Mouse (Mus musculus) heart, embryonic 14.5 days (tissue): ENCODE results near the gene Grb2. TPM values are rescaled to one million over a fixed set of nuclear protein-coding genes. Genes with fewer than 3 reads are reported as not detected.

Experiments
- ATAC-seq: fragments of 200-750 bp; cut with Nextera tagmentation; 2 replicates; pipeline ENCODE4 v1.8.0; 2017; ENCODE audit warnings: low read depth, moderate TSS enrichment; ENCODE audit not compliant: insufficient number of reproducible peaks, insufficient read depth, low FRiP score
- H3K27ac ChIP-seq, 2 experiments: fragments of 200-500 bp in 1 of 2; fragments of 300-500 bp in 1 of 2; sonication (generic) in 1 of 2; replicated peaks in 1 of 2; 2 replicates each; pipeline ENCODE4 v1.5.1; 2012 to 2014; ENCODE audit warnings: low read depth in 2 of 2, low read length in 2 of 2, control low read depth in 1 of 2, mild to moderate bottlenecking in 1 of 2, mixed read lengths in 1 of 2; ENCODE audit not compliant: control insufficient read depth in 1 of 2, insufficient read depth in 1 of 2
- H3K27me3 ChIP-seq: fragments of 300-500 bp; sonication (generic); 2 replicates; pipeline ENCODE4 v1.6.1; 2014; ENCODE audit warnings: mild to moderate bottlenecking, low read length, control low read depth; ENCODE audit not compliant: control insufficient read depth, insufficient read depth
- H3K36me3 ChIP-seq: fragments of 300-500 bp; sonication (generic); 2 replicates; pipeline ENCODE4 v1.6.1; 2014; ENCODE audit warnings: mild to moderate bottlenecking, control low read depth, low read length, mixed read lengths; ENCODE audit not compliant: control insufficient read depth, insufficient read depth
- H3K4me1 ChIP-seq, 2 experiments: fragments of 200-500 bp in 1 of 2; fragments of 300-500 bp in 1 of 2; sonication (generic) in 1 of 2; 2 replicates each; pipeline ENCODE4 v1.6.1; 2012 to 2014; ENCODE audit warnings: low read length in 2 of 2, control low read depth in 1 of 2, mixed read lengths in 1 of 2; ENCODE audit not compliant: control insufficient read depth in 2 of 2, insufficient read depth in 2 of 2
- H3K4me2 ChIP-seq: fragments of 300-500 bp; sonication (generic); 2 replicates; pipeline ENCODE4 v1.6.1; 2014; ENCODE audit warnings: mild to moderate bottlenecking, low read length
- H3K4me3 ChIP-seq, 2 experiments: fragments of 200-500 bp in 1 of 2; fragments of 300-500 bp in 1 of 2; sonication (generic) in 1 of 2; 2 replicates each; pipeline ENCODE4 v1.5.1; 2012 to 2014; ENCODE audit warnings: low read length in 2 of 2, mild to moderate bottlenecking in 2 of 2, control low read depth in 1 of 2, low read depth in 1 of 2, moderate library complexity in 1 of 2; ENCODE audit not compliant: control insufficient read depth in 1 of 2, insufficient read depth in 1 of 2
- H3K9ac ChIP-seq: fragments of 300-500 bp; sonication (generic); 2 replicates; pipeline ENCODE4 v1.6.1; 2014; ENCODE audit warnings: mild to moderate bottlenecking, low read length
- H3K9me3 ChIP-seq: fragments of 300-500 bp; sonication (generic); 2 replicates; pipeline ENCODE4 v1.6.1; 2016; ENCODE audit warnings: low read length, control low read depth; ENCODE audit not compliant: control insufficient read depth
- WGBS: fragments of 180-500 bp; shearing (Covaris S2); extraction: QIAGEN DNeasy Blood & Tissue Kit; methylation state at CpG from one replicate; pipeline ENCODE4 v1.1.7; 2014; 5-methylcytosine and 5-hydroxymethylcytosine counted together
- polyA plus RNA-seq: library from polyadenylated mRNA; unstranded; fragments of >200 nt; fragmentation: Nextera tagmentation; extraction: Ambion mirVana; gene quantifications from 2 replicates; pipeline ENCODE4 v1.2.1, GENCODE M21; 2014

Grb2 gene
- polyA plus RNA-seq, 1 experiment from 2014 or later = 59.4 TPM

- Histone ChIP-seq H3K36me3 (no peaks in the 10 kb centered on the region), H3K4me1 (peaks cover 0 to 10% of the 10 kb centered on the region in 2 experiments; a peak in 1 of 4 replicates), H3K27me3 (no peaks in the 10 kb centered on the region), H3K27ac (no peak overlapping the region), H3K4me3 (no peak overlapping the region), H3K9me3 (no peaks in the 10 kb centered on the region), H3K9ac (no peak overlapping the region), H3K4me2 (no peak overlapping the region)
- WGBS = 22% methylated on average over 3 of the region's 3 CpGs
- ATAC-seq = no peak
Measured at GRCm38 (mm10) chr11:115631505-115631890, 76.9 kb downstream of the Grb2 start.

- Histone ChIP-seq H3K4me2 (no peak overlapping the region), H3K4me3 (no peak overlapping the region), H3K36me3 (no peaks in the 10 kb centered on the region), H3K9me3 (no peaks in the 10 kb centered on the region), H3K9ac (no peak overlapping the region), H3K27me3 (no peaks in the 10 kb centered on the region), H3K27ac (no peak overlapping the region), H3K4me1 (peaks cover 2 to 10% of the 10 kb centered on the region in 2 experiments; a peak in 2 of 4 replicates)
- WGBS = 46% methylated on average over 16 of the region's 16 CpGs
- ATAC-seq = no peak
Measured at GRCm38 (mm10) chr11:115630532-115631504, 77.6 kb downstream of the Grb2 start.

DNA sequence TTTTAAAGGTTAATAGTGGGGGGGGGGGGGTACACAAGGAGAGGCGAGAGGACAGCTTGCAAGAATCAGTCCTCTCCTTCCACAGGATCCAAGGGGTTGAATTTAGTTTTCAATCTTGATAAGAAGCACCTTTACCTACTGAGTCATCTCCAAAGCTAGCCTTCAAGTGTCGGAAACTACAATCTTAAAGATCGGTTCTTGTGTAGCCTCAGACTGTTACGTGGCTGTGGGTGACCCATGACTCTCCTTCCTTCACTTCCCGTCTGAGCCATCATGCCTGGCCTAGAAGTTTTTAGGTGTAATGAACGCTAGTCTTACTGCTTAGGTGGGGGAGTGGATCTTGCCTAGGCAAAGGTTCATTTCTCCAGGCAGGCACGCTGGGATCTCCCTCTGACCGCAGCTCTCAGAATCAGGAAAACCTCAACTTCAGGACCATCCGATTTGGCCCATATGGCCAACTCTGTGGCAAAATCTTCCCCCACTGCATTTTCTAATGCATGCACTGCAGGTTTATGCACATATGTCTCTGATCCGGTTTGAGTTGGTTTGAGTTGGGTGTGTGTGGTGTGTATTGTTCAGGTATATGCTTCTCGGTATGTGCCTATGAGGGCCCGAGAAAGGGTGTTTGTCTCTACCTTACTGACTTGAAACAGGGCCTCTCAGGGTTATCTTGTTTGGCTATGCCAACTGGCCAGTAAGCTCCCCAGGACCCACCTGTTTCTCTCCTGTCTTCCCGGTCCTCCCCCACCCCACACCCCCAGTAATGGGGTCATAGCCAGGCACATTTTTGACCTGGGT, 78.5 kb downstream of the Grb2 start:
- H3K4me2 ChIP-seq = no peak overlapping the region
- H3K27me3 ChIP-seq = no peaks in the 10 kb centered on the region
- H3K27ac ChIP-seq = no peak overlapping the region
- no peak overlapping the region for H3K9ac ChIP-seq
- WGBS = 79% methylated on average over 13 of the region's 13 CpGs
- ATAC-seq = no peak
- H3K36me3 ChIP-seq = no peaks in the 10 kb centered on the region
- no peak overlapping the region for H3K4me3 ChIP-seq
- H3K4me1 ChIP-seq = peaks cover 2 to 10% of the 10 kb centered on the region in 2 experiments; a peak in 2 of 4 replicates
- H3K9me3 ChIP-seq = no peaks in the 10 kb centered on the region

- 53% methylated on average over 13 of the region's 13 CpGs for WGBS
- Histone ChIP-seq H3K9me3 (no peaks in the 10 kb centered on the region), H3K36me3 (peaks cover 7% of the 10 kb centered on the region), H3K27me3 (no peaks in the 10 kb centered on the region), H3K27ac (peak overlapping the region in 1 of 2 experiments; percentile 33; a peak in 1 of 4 replicates), H3K4me2 (peak overlapping the region; percentile 64), H3K9ac (peak overlapping the region; percentile 64), H3K4me1 (peaks cover 2 to 10% of the 10 kb centered on the region in 2 experiments; a peak in 2 of 4 replicates), H3K4me3 (peak overlapping the region; percentile 17 to 40)
- no peak for ATAC-seq
Measured at GRCm38 (mm10) chr11:115628465-115629101, 79.8 kb downstream of the Grb2 start.

DNA sequence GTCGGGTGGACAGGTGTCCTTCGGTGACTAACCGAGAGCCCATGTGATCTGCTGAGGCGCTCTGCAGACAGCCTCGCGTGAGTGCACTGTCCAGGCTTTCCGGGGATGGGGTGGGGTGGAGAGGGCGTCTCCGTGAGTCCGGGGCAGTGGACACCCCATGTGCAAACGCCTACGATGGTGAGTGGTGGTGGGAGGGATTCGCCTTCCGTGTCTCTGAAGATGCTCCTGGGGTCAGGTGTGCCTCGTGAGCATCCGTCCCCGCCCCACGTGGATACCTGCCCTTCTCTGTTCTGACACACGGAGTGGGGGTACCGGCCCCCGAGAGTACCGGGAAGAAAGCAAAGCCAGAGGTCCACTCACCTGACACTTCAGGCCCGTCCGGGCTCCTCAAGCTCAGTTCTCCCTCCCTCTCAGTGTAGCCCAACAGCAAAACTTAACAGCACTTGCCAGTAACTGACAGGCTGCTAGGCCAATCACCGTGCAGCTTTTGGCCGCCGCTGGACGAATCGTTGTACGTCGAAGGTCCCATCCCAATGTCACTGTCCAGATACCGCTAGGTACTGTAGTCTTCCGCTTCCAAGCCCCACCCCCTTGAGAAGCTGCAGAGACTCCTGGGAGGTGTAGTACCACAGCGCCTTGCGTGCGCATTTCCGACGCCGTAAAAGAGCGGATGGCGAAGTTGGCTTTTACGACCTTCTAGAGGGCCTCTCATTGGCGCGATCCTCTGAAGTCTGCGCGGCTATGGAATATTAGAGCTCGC, 80.5 kb downstream of the Grb2 start, which contains the start of gene Slc25a19:
Slc25a19 (minus strand) TSS at position 591 of the 760 bp plus-strand sequence.
- H3K27ac ChIP-seq = peak within 1 kb of the TSS; percentile 61 to 65
- no peaks in the 10 kb centered on the region for H3K27me3 ChIP-seq
- H3K4me2 ChIP-seq = peak within 1 kb of the TSS; percentile 85
- under 1% methylated on average over 47 of the region's 47 CpGs for WGBS
- peak within 1 kb of the TSS; percentile 80 for H3K9ac ChIP-seq
- peak; percentile 98 for ATAC-seq
- peaks cover 2 to 10% of the 10 kb centered on the region in 2 experiments; a peak in 2 of 4 replicates for H3K4me1 ChIP-seq
- H3K4me3 ChIP-seq = peak within 1 kb of the TSS; percentile 72 to 91
- H3K36me3 ChIP-seq = peaks cover 14% of the 10 kb centered on the region
- H3K9me3 ChIP-seq = no peaks in the 10 kb centered on the region

GRCm38 (mm10) chr11:115626824-115627616, 81.4 kb downstream of the Grb2 start:
- H3K27ac ChIP-seq = peak overlapping the region in 1 of 2 experiments; percentile 61; a peak in 2 of 4 replicates
- H3K4me2 ChIP-seq = peak overlapping the region; percentile 85
- WGBS = 44% methylated on average over 11 of the region's 11 CpGs

More at GRCm38 (mm10) chr11:115626824-115627616, 81.4 kb downstream of the Grb2 start:
- peak overlapping the region; percentile 72 to 91 for H3K4me3 ChIP-seq
- no peaks in the 10 kb centered on the region for H3K9me3 ChIP-seq
- H3K27me3 ChIP-seq = no peaks in the 10 kb centered on the region
- no peak for ATAC-seq
- H3K4me1 ChIP-seq = peaks cover 2 to 10% of the 10 kb centered on the region in 2 experiments; a peak in 2 of 4 replicates
- H3K9ac ChIP-seq = peak overlapping the region; percentile 80
- H3K36me3 ChIP-seq = peaks cover 22% of the 10 kb centered on the region
